8 mouse cellular contexts compared by ENCODE assay signal in the genomic region with DNA sequence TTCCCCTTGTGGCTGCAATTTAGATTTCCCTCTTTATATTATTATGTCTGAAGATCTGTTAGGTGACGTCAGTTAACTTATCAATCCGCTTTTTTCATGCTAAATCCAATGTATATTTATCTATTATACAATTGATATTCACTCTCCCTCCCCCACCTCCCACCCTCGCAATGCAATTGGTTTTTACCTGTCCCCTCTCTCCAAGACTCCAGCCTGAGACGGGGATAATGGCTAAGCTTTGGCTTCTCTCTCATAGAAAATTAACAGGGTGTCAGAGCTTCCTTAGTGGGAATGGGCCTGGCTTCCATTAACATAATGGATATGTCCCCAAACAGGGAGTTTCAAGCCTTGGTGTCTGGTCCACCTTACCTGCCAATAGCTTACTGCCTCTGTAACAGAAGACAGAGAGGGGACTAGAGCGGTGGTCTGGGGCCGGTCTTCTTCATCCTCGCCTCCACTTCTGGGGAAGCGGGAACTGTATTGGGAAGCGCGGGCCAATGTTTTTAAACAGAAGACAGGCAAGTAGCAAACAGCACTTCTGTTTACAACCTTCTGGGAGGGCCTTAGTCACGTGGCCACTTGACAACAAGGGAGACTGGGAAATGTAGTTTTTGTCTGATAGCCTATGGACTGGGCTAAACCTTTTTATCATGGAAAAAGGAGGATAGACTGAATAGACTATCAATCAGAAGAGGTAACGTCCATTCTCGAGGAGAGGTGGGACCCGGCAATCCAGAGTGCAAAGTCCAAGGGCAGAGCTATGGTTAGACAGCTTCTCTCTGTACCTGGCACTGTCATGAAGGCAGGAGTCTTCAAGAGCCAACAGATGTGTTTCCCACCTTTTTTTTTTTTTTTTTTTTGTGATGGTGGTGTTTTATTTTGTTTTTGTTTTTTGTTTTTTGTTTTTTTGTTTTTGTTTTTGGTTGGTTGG.
DNase-seq lines count a peak whose midpoint lies in the region; ATAC-seq and TF ChIP-seq lines count a peak whose summit lies in the region.

No protein-coding gene starts in this region.

- H3K36me3 ChIP-seq in ES-Bruce4 (ENCODE audit: control insufficient read depth, insufficient read depth, low read length, poor library complexity, severe bottlenecking), result no peaks in the 10 kb centered on the region
- H3K36me3 ChIP-seq in hindbrain, embryonic 14.5 days (replicated peaks; ENCODE audit: control insufficient read depth, insufficient read depth), result no peaks in the 10 kb centered on the region
- H3K36me3 ChIP-seq in small intestine, adult 2 months (ENCODE audit: control insufficient read depth, insufficient read depth, low read length), result no peaks in the 10 kb centered on the region
- no peaks in the 10 kb centered on the region for H3K36me3 ChIP-seq in thymus, adult 2 months (ENCODE audit: control insufficient read depth, insufficient read depth, low read length)

- H3K27me3 ChIP-seq in ES-Bruce4 (ENCODE audit: control insufficient read depth, insufficient read depth, low read length, poor library complexity, severe bottlenecking), result no peaks in the 10 kb centered on the region
- H3K27me3 ChIP-seq in hindbrain, embryonic 14.5 days (ENCODE audit: control insufficient read depth, insufficient read depth, low read length), result no peaks in the 10 kb centered on the region
- H3K27me3 ChIP-seq in small intestine, adult 2 months (ENCODE audit: control insufficient read depth, insufficient read depth, low read length), result no peaks in the 10 kb centered on the region
- H3K27me3 ChIP-seq in thymus, adult 2 months (ENCODE audit: control insufficient read depth, insufficient read depth, low read length), result no peaks in the 10 kb centered on the region

- H3K9ac ChIP-seq in ES-Bruce4 (ENCODE audit: low read depth, poor library complexity, severe bottlenecking), result peak overlapping the region; percentile 72
- peak overlapping the region; percentile 51 for H3K9ac ChIP-seq in hindbrain, embryonic 14.5 days

- H3K9me3 ChIP-seq in ES-Bruce4 (replicated peaks; ENCODE audit: control insufficient read depth, insufficient read depth, low read length, poor library complexity, severe bottlenecking), result no peaks in the 10 kb centered on the region
- H3K9me3 ChIP-seq in hindbrain, embryonic 14.5 days (ENCODE audit: control insufficient read depth, low read length), result no peaks in the 10 kb centered on the region

- peak; percentile 93 for ATAC-seq in erythroblast, adult 5-6 weeks (replicated peaks; ENCODE audit: low FRiP score, poor library complexity, severe bottlenecking)
- peak; percentile 90 for ATAC-seq in hindbrain, embryonic 14.5 days (ENCODE audit: low FRiP score)

- peak; percentile 50 to 63 for DNase-seq in adrenal gland, postnatal 36 days
- peak; percentile 76 for DNase-seq in hindbrain, embryonic 14.5 days (ENCODE audit: low spot score)
- DNase-seq in left cerebral cortex, adult 9 months (ENCODE audit: low spot score in 2 of 2), result peak; percentile 26 to 55
- peak; percentile 77 for DNase-seq in lung, postnatal 36 days
- DNase-seq in thymus, adult 2 months, result no peak

- no peak for TF ChIP-seq POLR2A in ES-Bruce4 (IDR thresholded peaks at IDR 0.05; ENCODE audit: insufficient read depth, low read length)
- TF ChIP-seq POLR2A in small intestine, adult 2 months (IDR thresholded peaks at IDR 0.05; ENCODE audit: low read depth, low read length), result no peak
- TF ChIP-seq POLR2A in thymus, adult 2 months (IDR thresholded peaks at IDR 0.05; ENCODE audit: control insufficient read depth, extremely low read depth, insufficient read depth, low read length, poor library complexity), result no peak

- H3K27ac ChIP-seq in ES-Bruce4 (ENCODE audit: insufficient read depth, low read length), result no peak overlapping the region
- no peak overlapping the region for H3K27ac ChIP-seq in hindbrain, embryonic 14.5 days
- no peak overlapping the region for H3K27ac ChIP-seq in small intestine, adult 2 months (ENCODE audit: insufficient read depth, low read depth, low read length)
- H3K27ac ChIP-seq in thymus, adult 2 months (ENCODE audit: control insufficient read depth, insufficient read depth, low read length), result no peak overlapping the region

- peak overlapping the region; percentile 55 for H3K4me2 ChIP-seq in hindbrain, embryonic 14.5 days (replicated peaks)

- WGBS in hindbrain, embryonic 14.5 days, result 28% methylated on average over 14 of the region's 14 CpGs
- WGBS in small intestine, adult 2 months, result 28% methylated on average over 14 of the region's 14 CpGs
- 80% methylated on average over 14 of the region's 14 CpGs for WGBS in thymus, adult 2 months

- peaks cover 2% of the 10 kb centered on the region for H3K4me1 ChIP-seq in ES-Bruce4 (ENCODE audit: control insufficient read depth, insufficient read depth, low read length)
- H3K4me1 ChIP-seq in hindbrain, embryonic 14.5 days (replicated peaks; ENCODE audit: control insufficient read depth, insufficient read depth, low read length), result 0 out of 2 replicates have a peak, but pooled peaks cover 5% of the 10 kb centered on the region
- peaks cover 2% of the 10 kb centered on the region; the same call in 1 of the 2 replicates for H3K4me1 ChIP-seq in small intestine, adult 2 months (ENCODE audit: control insufficient read depth, insufficient read depth, insufficient read length, low read length)
- H3K4me1 ChIP-seq in thymus, adult 2 months (replicated peaks; ENCODE audit: control insufficient read depth, insufficient read depth, low read length), result no peaks in the 10 kb centered on the region; the same call in 1 of the 2 replicates

- peak overlapping the region; percentile 86 for H3K4me3 ChIP-seq in ES-Bruce4 (ENCODE audit: low read depth, low read length)
- H3K4me3 ChIP-seq in hindbrain, embryonic 14.5 days (replicated peaks; ENCODE audit: low read length), result peak overlapping the region; percentile 33
- H3K4me3 ChIP-seq in small intestine, adult 2 months (ENCODE audit: low read depth, low read length), result peak overlapping the region; percentile 64
- no peak overlapping the region; the same call in 1 of the 2 replicates for H3K4me3 ChIP-seq in thymus, adult 2 months (ENCODE audit: control insufficient read depth, insufficient read depth, low read length)

- TF ChIP-seq CTCF in ES-Bruce4 (IDR thresholded peaks at IDR 0.05; ENCODE audit: low read depth, low read length), result no peak
- no peak for TF ChIP-seq CTCF in small intestine, adult 2 months (IDR thresholded peaks at IDR 0.05; ENCODE audit: extremely low read depth, insufficient read length, insufficient replicate concordance, low read depth, low read length)
- no peak for TF ChIP-seq CTCF in thymus, adult 2 months (IDR thresholded peaks at IDR 0.05; ENCODE audit: borderline replicate concordance, control insufficient read depth, extremely low read depth, insufficient read depth, low read length, poor library complexity)

- no peak for TF ChIP-seq EP300 in ES-Bruce4 (IDR thresholded peaks at IDR 0.05; ENCODE audit: insufficient read depth, low read depth, low read length)
